Mouse (Mus musculus): ENCODE measurements around the gene Hat1. TPM values are rescaled to one million over a fixed set of nuclear protein-coding genes. Genes with fewer than 3 reads are reported as not detected.
"Not testable (repeated sequence)": the region's sequence is repeated elsewhere in the genome, so short reads cannot be mapped to it uniquely, and the experiment has no call there.

Gene Hat1
- polyA plus RNA-seq, 1 experiment from 2014 or later = 164 TPM

- Histone ChIP-seq H3K36me3 (no peaks in the 10 kb centered on the region), H3K4me2 (no peak overlapping the region), H3K4me3 (replicated peaks) (no peak overlapping the region), H3K4me1 (replicated peaks) (peaks cover 30% of the 10 kb centered on the region), H3K9me3 (replicated peaks) (no peaks in the 10 kb centered on the region), H3K9ac (no peak overlapping the region), H3K27me3 (no peaks in the 10 kb centered on the region), H3K27ac (no peak overlapping the region)
- ATAC-seq (ENCODE audit: low read depth) (no peak), DNase-seq (no peak)
- 73% methylated on average over 5 of the region's 5 CpGs for WGBS (ENCODE audit: insufficient replicate concordance)
Measured at GRCm38 (mm10) chr2:71354055-71354425, 34.7 kb upstream of the Hat1 start.

- H3K27ac ChIP-seq = no peak overlapping the region
Measured at GRCm38 (mm10) chr2:71358347-71358746, 30.4 kb upstream of the Hat1 start.

GRCm38 (mm10) chr2:71360192-71360591 lies 28.6 kb upstream of the Hat1 start:
- no peak overlapping the region for H3K4me3 ChIP-seq (replicated peaks)
- peaks cover 18% of the 10 kb centered on the region; the same call in 1 of the 2 replicates for H3K4me1 ChIP-seq (replicated peaks)
- WGBS (ENCODE audit: insufficient replicate concordance) = 83% methylated on average over 1 of the region's 1 CpGs
- H3K4me2 ChIP-seq = no peak overlapping the region
- no peaks in the 10 kb centered on the region for H3K9me3 ChIP-seq (replicated peaks)
- H3K9ac ChIP-seq = no peak overlapping the region
- ATAC-seq (ENCODE audit: low read depth) = no peak
- DNase-seq = no peak
- H3K27me3 ChIP-seq = no peaks in the 10 kb centered on the region
- H3K27ac ChIP-seq = no peak overlapping the region
- peaks cover 6% of the 10 kb centered on the region; the same call in 1 of the 2 replicates for H3K36me3 ChIP-seq

More at GRCm38 (mm10) chr2:71358347-71358746, 30.4 kb upstream of the Hat1 start:
- no peak overlapping the region for H3K4me2 ChIP-seq
- 76% methylated on average over 5 of the region's 5 CpGs for WGBS (ENCODE audit: insufficient replicate concordance)
- peaks cover 27% of the 10 kb centered on the region for H3K4me1 ChIP-seq (replicated peaks)
- DNase-seq (no peak), ATAC-seq (ENCODE audit: low read depth) (no peak)
- H3K27me3 ChIP-seq = no peaks in the 10 kb centered on the region
- no peak overlapping the region for H3K4me3 ChIP-seq (replicated peaks)
- H3K9me3 ChIP-seq (replicated peaks) = no peaks in the 10 kb centered on the region
- no peak overlapping the region for H3K9ac ChIP-seq
- peaks cover 6% of the 10 kb centered on the region; the same call in 1 of the 2 replicates for H3K36me3 ChIP-seq

GRCm38 (mm10) chr2:71366618-71367124 lies 22.1 kb upstream of the Hat1 start:
- Histone ChIP-seq H3K4me1 (replicated peaks) (peaks cover 25% of the 10 kb centered on the region), H3K4me3 (replicated peaks) (peak overlapping the region; percentile 77), H3K27ac (peak overlapping the region; percentile 89), H3K4me2 (peak overlapping the region; percentile 87), H3K27me3 (no peaks in the 10 kb centered on the region), H3K9ac (peak overlapping the region; percentile 87), H3K9me3 (replicated peaks) (no peaks in the 10 kb centered on the region), H3K36me3 (peaks cover 2% of the 10 kb centered on the region; the same call in 1 of the 2 replicates)
- ATAC-seq (ENCODE audit: low read depth) = no peak
- no peak for DNase-seq
- 7% methylated on average over 9 of the region's 9 CpGs for WGBS (ENCODE audit: insufficient replicate concordance)

GRCm38 (mm10) chr2:71367125-71367880 lies 21.5 kb upstream of the Hat1 start, which contains the start of gene Slc25a12:
Gene Slc25a12, minus strand, starts transcription at chr2:71367749.
- H3K4me3 ChIP-seq (replicated peaks) = peak within 1 kb of the TSS; percentile 77
- peak within 1 kb of the TSS; percentile 89 for H3K27ac ChIP-seq
- no peaks in the 10 kb centered on the region for H3K9me3 ChIP-seq (replicated peaks)
- peaks cover 25% of the 10 kb centered on the region for H3K4me1 ChIP-seq (replicated peaks)
- peak within 1 kb of the TSS; percentile 87 for H3K4me2 ChIP-seq
- H3K27me3 ChIP-seq = no peaks in the 10 kb centered on the region
- peak; percentile 87 for DNase-seq
- no peaks in the 10 kb centered on the region for H3K36me3 ChIP-seq
- under 1% methylated on average over 57 of the region's 57 CpGs for WGBS (ENCODE audit: insufficient replicate concordance)
- ATAC-seq (ENCODE audit: low read depth) = peak; percentile 99
- peak within 1 kb of the TSS; percentile 87 for H3K9ac ChIP-seq

GRCm38 (mm10) chr2:71368086-71368485 lies 20.7 kb upstream of the Hat1 start:
- peak overlapping the region; percentile 87 for H3K9ac ChIP-seq
- WGBS (ENCODE audit: insufficient replicate concordance) = 41% methylated on average over 8 of the region's 8 CpGs
- peak overlapping the region; percentile 89 for H3K27ac ChIP-seq
- ATAC-seq (ENCODE audit: low read depth) (no peak), DNase-seq (no peak)
- H3K4me1 ChIP-seq (replicated peaks) = peaks cover 25% of the 10 kb centered on the region
- H3K4me3 ChIP-seq (replicated peaks) = peak overlapping the region; percentile 77
- no peaks in the 10 kb centered on the region for H3K9me3 ChIP-seq (replicated peaks)
- H3K27me3 ChIP-seq = no peaks in the 10 kb centered on the region
- H3K4me2 ChIP-seq = peak overlapping the region; percentile 87
- no peaks in the 10 kb centered on the region for H3K36me3 ChIP-seq

GRCm38 (mm10) chr2:71371790-71372189 lies 17.0 kb upstream of the Hat1 start:
- no peaks in the 10 kb centered on the region for H3K9me3 ChIP-seq (replicated peaks)
- 83% methylated on average over 5 of the region's 5 CpGs for WGBS (ENCODE audit: insufficient replicate concordance)
- no peak overlapping the region for H3K27ac ChIP-seq
- no peak for ATAC-seq (ENCODE audit: low read depth)
- H3K9ac ChIP-seq = no peak overlapping the region
- DNase-seq = no peak
- H3K4me1 ChIP-seq (replicated peaks) = peaks cover 39% of the 10 kb centered on the region
- H3K27me3 ChIP-seq = no peaks in the 10 kb centered on the region
- H3K36me3 ChIP-seq = no peaks in the 10 kb centered on the region
- H3K4me2 ChIP-seq = no peak overlapping the region
- H3K4me3 ChIP-seq (replicated peaks) = no peak overlapping the region

- not testable (repeated sequence) for H3K9ac ChIP-seq; H3K27ac ChIP-seq; DNase-seq; H3K4me3 ChIP-seq (replicated peaks); H3K4me2 ChIP-seq; H3K9me3 ChIP-seq (replicated peaks); ATAC-seq (ENCODE audit: low read depth); H3K36me3 ChIP-seq; H3K27me3 ChIP-seq
- peaks cover 42% of the 10 kb centered on the region for H3K4me1 ChIP-seq (replicated peaks)
- WGBS (ENCODE audit: insufficient replicate concordance) = 70% methylated on average over 4 of the region's 4 CpGs
Measured at GRCm38 (mm10) chr2:71372261-71372660, 16.5 kb upstream of the Hat1 start.

GRCm38 (mm10) chr2:71374275-71375155 lies 14.2 kb upstream of the Hat1 start:
- Histone ChIP-seq H3K4me3 (replicated peaks) (peak overlapping the region; percentile 1), H3K27me3 (no peaks in the 10 kb centered on the region), H3K9ac (peak overlapping the region; percentile 44), H3K9me3 (replicated peaks) (no peaks in the 10 kb centered on the region), H3K4me2 (peak overlapping the region; percentile 42), H3K36me3 (no peaks in the 10 kb centered on the region), H3K27ac (peak overlapping the region; percentile 58), H3K4me1 (replicated peaks) (peaks cover 38% of the 10 kb centered on the region)
- DNase-seq = peak; percentile 23
- WGBS (ENCODE audit: insufficient replicate concordance) = 30% methylated on average over 8 of the region's 8 CpGs
- ATAC-seq (ENCODE audit: low read depth) = peak; percentile 84

- no peaks in the 10 kb centered on the region for H3K27me3 ChIP-seq
- no peaks in the 10 kb centered on the region for H3K36me3 ChIP-seq
- peaks cover 34% of the 10 kb centered on the region for H3K4me1 ChIP-seq (replicated peaks)
- no peak overlapping the region; the same call in 1 of the 2 replicates for H3K27ac ChIP-seq
- H3K9me3 ChIP-seq (replicated peaks) = no peaks in the 10 kb centered on the region
- WGBS (ENCODE audit: insufficient replicate concordance) = 30% methylated on average over 11 of the region's 11 CpGs
- ATAC-seq (ENCODE audit: low read depth) (peak; percentile 66), DNase-seq (peak; percentile 46)
- peak overlapping the region; percentile 55 for H3K4me2 ChIP-seq
- H3K4me3 ChIP-seq (replicated peaks) = 0 out of 2 replicates have a peak overlapping the region, but pooled peaks have one; percentile 19
- H3K9ac ChIP-seq = peak overlapping the region; percentile 13; the same call in 1 of the 2 replicates
Measured at GRCm38 (mm10) chr2:71376433-71376906, 12.3 kb upstream of the Hat1 start.

GRCm38 (mm10) chr2:71377426-71377825 lies 11.3 kb upstream of the Hat1 start:
- Histone ChIP-seq H3K4me2 (no peak overlapping the region), H3K4me3 (replicated peaks) (no peak overlapping the region), H3K9ac (no peak overlapping the region), H3K27me3 (no peaks in the 10 kb centered on the region), H3K27ac (no peak overlapping the region), H3K36me3 (no peaks in the 10 kb centered on the region), H3K4me1 (replicated peaks) (peaks cover 38% of the 10 kb centered on the region), H3K9me3 (replicated peaks) (no peaks in the 10 kb centered on the region)
- ATAC-seq (ENCODE audit: low read depth) (no peak), DNase-seq (no peak)
- WGBS (ENCODE audit: insufficient replicate concordance) = 64% methylated on average over 5 of the region's 5 CpGs
